Mouse (Mus musculus): Measurements from ENCODE around the gene Dph1. TPM values are rescaled to one million over a fixed set of nuclear protein-coding genes. Genes with fewer than 3 reads are reported as not detected.

Gene Dph1
- polyA plus RNA-seq, 1 experiment from 2014 or later = 22.5 TPM

DNA sequence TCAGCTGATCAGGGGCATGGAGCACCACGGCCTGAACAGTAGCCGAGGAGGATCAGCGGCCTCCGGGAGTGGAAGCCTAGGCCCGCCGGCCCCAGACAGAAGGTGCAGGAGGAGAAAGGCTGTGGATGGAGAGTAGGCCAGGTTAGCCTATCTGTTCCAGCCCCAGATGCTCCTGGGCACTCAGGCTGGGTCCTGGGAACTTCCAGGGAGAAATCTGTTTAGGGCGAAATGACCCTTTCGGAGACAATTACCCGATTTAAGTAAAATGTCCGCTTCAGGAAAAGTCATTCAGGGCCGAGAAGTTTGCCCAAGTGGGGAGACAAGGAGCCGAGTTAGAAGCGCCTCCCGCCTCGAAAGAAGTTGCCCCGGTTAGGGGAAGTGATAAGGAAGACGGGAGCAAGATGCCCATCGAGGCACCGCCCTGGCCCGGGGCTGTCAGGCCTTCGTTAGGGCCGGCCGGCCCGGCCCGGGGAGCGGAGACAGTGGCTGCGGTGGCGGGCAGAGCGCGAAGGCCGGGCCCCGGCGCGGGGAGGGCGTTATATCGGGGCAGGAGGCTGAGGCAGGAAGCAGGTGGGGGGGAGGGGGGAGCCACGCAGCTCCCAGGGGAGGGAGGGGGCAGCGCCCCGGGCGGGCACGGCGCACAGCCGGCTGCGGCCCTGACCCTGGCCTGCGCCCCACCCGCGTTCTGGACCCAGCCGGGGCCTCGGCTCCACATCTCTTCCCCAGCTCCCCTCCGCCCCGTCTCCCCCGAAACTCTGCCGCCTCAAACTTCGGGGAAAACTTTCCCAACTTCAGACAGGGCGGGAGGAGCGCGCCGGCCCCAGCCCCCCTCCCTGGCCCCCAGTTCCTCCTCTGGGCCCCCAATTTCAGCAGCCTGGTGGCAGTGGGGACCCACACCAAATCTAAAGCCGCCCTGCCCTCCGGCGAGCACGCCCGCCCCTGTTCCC, 23.1 kb downstream of the Dph1 start:
- 10% methylated on average over 19 of the region's 63 CpGs for WGBS
- peaks cover 32% of the 10 kb centered on the region for H3K4me1 ChIP-seq (ENCODE audit: control insufficient read depth, insufficient read depth, low read length)
- no peaks in the 10 kb centered on the region for H3K9me3 ChIP-seq (ENCODE audit: control insufficient read depth, low read length)
- H3K9ac ChIP-seq (ENCODE audit: low read depth, low read length) = peak overlapping the region; percentile 78
- peaks cover 96% of the 10 kb centered on the region for H3K27me3 ChIP-seq (replicated peaks; ENCODE audit: control insufficient read depth, insufficient read depth, low read length)
- peaks cover 47% of the 10 kb centered on the region for H3K36me3 ChIP-seq (ENCODE audit: control insufficient read depth, insufficient read depth, low read length)
- H3K4me3 ChIP-seq (ENCODE audit: low read depth, low read length) = peak overlapping the region; percentile 69
- peak overlapping the region; percentile 82 for H3K27ac ChIP-seq (replicated peaks; ENCODE audit: low read depth, low read length)
- ATAC-seq (ENCODE audit: low read depth) = no peak
- peak overlapping the region; percentile 93 for H3K4me2 ChIP-seq (ENCODE audit: low read depth, low read length)
- DNase-seq (ENCODE audit: low spot score) = peak; percentile 24

DNA sequence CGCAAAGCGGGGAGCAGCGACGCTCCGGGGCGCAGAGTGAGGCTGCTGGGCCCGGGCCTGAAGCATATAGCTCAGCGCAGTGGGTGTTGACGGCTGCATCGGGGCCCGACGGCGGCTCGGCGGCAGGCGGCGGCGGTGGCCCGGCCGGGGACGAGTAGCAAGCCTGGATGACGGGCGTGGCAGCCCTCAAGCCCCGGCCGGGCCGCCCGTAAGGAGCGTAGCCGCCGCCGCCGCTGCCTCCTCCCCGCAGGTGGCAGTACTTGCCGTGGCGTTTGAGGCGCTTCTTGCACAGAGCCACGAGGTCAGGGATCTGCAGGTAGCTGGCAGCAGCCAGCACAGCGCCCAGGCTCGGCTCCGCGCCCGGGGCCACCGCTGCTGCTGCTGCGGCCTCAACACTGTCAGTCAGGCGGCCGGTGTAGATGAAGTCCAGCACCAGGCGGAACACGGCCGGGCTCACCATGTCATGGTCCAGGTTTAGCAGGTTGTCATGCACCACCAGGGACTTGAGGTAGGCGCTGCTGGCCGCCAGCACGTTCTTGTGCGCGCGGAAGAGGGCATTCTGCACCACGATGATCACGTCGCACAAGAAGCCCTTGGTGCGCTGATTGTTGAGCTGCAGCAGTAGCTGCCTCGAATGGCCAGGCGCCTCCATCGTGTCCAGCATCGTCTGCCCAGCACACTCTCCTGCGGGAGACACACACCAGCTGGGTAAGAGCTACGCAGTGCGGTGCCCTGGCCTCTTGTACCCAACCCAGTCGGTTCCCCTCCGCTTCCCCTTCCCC, 24.0 kb downstream of the Dph1 start:
- Histone ChIP-seq H3K36me3 (ENCODE audit: control insufficient read depth, insufficient read depth, low read length) (peaks cover 55% of the 10 kb centered on the region), H3K27me3 (replicated peaks; ENCODE audit: control insufficient read depth, insufficient read depth, low read length) (peaks cover 87% of the 10 kb centered on the region), H3K9me3 (ENCODE audit: control insufficient read depth, low read length) (no peaks in the 10 kb centered on the region), H3K4me1 (ENCODE audit: control insufficient read depth, insufficient read depth, low read length) (peaks cover 23% of the 10 kb centered on the region; the same call in 1 of the 2 replicates), H3K4me3 (ENCODE audit: low read depth, low read length) (peak overlapping the region; percentile 69), H3K4me2 (ENCODE audit: low read depth, low read length) (peak overlapping the region; percentile 93), H3K9ac (ENCODE audit: low read depth, low read length) (peak overlapping the region; percentile 78), H3K27ac (replicated peaks; ENCODE audit: low read depth, low read length) (peak overlapping the region; percentile 82)
- DNase-seq (ENCODE audit: low spot score) (peak; percentile 26), ATAC-seq (ENCODE audit: low read depth) (no peak)
- WGBS = 6% methylated on average over 37 of the region's 68 CpGs

DNA sequence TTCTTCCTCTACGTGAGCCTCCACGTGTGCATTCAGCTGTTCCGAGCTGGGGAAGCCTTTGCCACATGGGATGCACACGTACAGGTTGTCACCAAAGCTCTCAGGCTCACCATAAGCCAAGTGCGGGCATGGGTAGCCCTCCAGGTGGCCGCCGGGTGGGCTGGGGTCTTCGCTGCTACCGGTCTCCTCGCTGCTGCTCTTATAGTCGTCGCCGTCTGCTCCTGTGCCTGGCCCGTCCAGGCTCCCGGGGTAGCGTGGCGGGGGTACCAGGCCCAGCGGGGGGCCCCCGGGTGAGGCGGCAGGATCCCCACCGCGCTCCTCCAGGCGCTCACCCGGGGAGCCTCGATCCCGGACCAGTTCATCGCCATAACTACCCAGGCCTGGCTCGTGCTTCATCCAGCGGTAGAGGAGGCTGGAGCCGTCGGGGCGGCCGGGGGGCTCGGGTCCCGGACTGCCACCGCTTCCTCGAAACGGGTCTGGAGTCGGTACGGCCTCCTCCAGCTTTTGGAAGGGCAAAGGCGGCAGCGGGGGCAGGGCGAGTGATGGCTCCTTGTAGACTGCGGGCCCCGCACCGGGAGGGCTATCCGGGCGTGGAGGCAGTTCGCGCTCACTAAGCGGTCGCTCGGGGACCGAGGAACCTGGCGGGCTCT, 24.7 kb downstream of the Dph1 start:
- H3K9me3 ChIP-seq (ENCODE audit: control insufficient read depth, low read length) = no peaks in the 10 kb centered on the region
- peaks cover 62% of the 10 kb centered on the region for H3K36me3 ChIP-seq (ENCODE audit: control insufficient read depth, insufficient read depth, low read length)
- peaks cover 22% of the 10 kb centered on the region; the same call in 1 of the 2 replicates for H3K4me1 ChIP-seq (ENCODE audit: control insufficient read depth, insufficient read depth, low read length)
- 6% methylated on average over 28 of the region's 55 CpGs for WGBS
- H3K27ac ChIP-seq (replicated peaks; ENCODE audit: low read depth, low read length) = peak overlapping the region; percentile 82
- H3K4me3 ChIP-seq (ENCODE audit: low read depth, low read length) = peak overlapping the region; percentile 69
- H3K4me2 ChIP-seq (ENCODE audit: low read depth, low read length) = peak overlapping the region; percentile 93
- peak overlapping the region; percentile 78 for H3K9ac ChIP-seq (ENCODE audit: low read depth, low read length)
- H3K27me3 ChIP-seq (replicated peaks; ENCODE audit: control insufficient read depth, insufficient read depth, low read length) = peaks cover 80% of the 10 kb centered on the region
- no peak for DNase-seq (ENCODE audit: low spot score)
- ATAC-seq (ENCODE audit: low read depth) = no peak

DNA sequence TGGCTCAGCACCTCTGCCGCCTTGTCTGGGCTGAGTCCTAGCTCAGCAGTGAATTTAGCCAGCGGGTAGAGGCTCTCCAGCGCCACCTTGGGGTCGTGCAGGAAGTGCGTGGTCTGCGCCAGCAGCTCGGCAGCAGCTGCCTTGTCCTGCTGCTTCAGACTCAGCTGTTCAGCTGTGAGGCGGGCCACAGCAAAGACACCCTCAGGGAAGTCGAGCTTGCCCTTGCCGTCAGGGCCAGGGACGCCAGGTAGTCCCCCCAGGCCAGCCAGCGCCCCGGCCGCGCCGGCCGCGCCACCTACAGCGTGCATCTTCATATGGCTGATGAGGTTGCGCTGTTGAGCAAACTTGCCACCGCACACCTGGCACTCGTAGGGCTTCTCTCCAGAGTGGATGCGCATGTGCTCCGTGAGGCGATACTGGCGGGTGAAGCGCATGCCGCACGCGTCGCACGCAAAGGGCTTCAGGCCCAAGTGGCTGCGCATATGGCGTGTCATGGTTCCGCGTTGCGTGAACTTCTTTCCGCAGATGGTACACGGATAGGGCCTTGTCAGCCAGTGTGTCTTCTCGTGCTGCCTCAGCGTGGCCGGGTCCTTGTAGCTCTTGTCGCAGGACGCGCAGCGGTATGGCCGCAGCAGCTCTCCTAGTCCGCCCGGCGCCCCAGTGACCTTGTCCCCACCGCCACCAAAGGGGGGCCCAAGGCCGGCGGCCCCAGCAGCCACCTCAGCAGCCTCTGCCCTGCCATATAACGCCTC, 25.4 kb downstream of the Dph1 start:
- 11% methylated on average over 40 of the region's 54 CpGs for WGBS
- DNase-seq (ENCODE audit: low spot score) = peak; percentile 60
- Histone ChIP-seq H3K27me3 (replicated peaks; ENCODE audit: control insufficient read depth, insufficient read depth, low read length) (peaks cover 73% of the 10 kb centered on the region), H3K4me3 (ENCODE audit: low read depth, low read length) (peak overlapping the region; percentile 69), H3K4me2 (ENCODE audit: low read depth, low read length) (peak overlapping the region; percentile 93), H3K9me3 (ENCODE audit: control insufficient read depth, low read length) (no peaks in the 10 kb centered on the region), H3K36me3 (ENCODE audit: control insufficient read depth, insufficient read depth, low read length) (peaks cover 62% of the 10 kb centered on the region), H3K27ac (replicated peaks; ENCODE audit: low read depth, low read length) (peak overlapping the region; percentile 82), H3K9ac (ENCODE audit: low read depth, low read length) (peak overlapping the region; percentile 78), H3K4me1 (ENCODE audit: control insufficient read depth, insufficient read depth, low read length) (peaks cover 22% of the 10 kb centered on the region; the same call in 1 of the 2 replicates)
- no peak for ATAC-seq (ENCODE audit: low read depth)

DNA sequence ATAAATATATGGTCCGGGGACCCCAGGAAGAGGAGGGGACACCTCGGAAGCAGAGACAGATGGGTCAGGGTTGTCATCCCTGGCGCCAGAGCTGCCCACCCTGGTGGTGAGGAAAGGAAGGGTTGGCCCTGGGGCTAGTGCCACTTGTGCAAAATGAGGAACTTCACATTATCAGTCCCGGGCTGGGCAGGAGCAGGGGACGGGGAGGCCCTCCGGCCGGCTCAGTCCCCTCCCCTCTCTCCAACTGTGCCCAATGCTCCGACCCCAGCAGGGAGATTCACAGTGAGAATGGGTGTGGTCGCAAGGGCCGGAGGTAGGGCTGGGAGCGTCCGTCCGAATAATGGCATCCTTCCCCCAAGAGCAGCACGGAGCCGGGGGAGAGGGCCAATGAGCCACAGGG, 26.3 kb downstream of the Dph1 start:
- peak overlapping the region; percentile 93 for H3K4me2 ChIP-seq (ENCODE audit: low read depth, low read length)
- peaks cover 67% of the 10 kb centered on the region for H3K36me3 ChIP-seq (ENCODE audit: control insufficient read depth, insufficient read depth, low read length)
- H3K9ac ChIP-seq (ENCODE audit: low read depth, low read length) = peak overlapping the region; percentile 78
- peak overlapping the region; percentile 82 for H3K27ac ChIP-seq (replicated peaks; ENCODE audit: low read depth, low read length)
- WGBS = 23% methylated on average over 14 of the region's 15 CpGs
- DNase-seq (ENCODE audit: low spot score) (no peak), ATAC-seq (ENCODE audit: low read depth) (no peak)
- H3K27me3 ChIP-seq (replicated peaks; ENCODE audit: control insufficient read depth, insufficient read depth, low read length) = peaks cover 65% of the 10 kb centered on the region
- H3K9me3 ChIP-seq (ENCODE audit: control insufficient read depth, low read length) = no peaks in the 10 kb centered on the region
- peaks cover 17% of the 10 kb centered on the region; the same call in 1 of the 2 replicates for H3K4me1 ChIP-seq (ENCODE audit: control insufficient read depth, insufficient read depth, low read length)
- H3K4me3 ChIP-seq (ENCODE audit: low read depth, low read length) = peak overlapping the region; percentile 69

DNA sequence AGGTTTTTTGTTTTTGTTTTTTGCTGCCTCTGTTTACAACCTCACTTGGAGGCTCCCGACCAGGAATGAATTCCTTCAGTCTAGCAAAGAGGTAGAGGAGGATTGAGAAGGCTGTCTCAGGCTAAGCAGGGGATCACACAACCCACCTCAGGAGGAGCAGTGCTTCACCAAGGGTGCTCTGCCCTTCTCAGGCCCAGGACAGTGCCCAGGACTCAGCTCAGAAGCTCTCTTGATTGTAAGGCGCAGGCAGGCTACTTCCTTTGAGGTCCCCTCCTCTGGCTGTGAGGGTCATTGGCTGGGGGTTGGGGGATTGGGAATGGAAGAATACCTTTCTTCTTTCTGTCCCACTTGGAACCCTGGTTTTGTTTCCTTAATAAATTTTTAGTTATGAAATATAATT, 27.0 kb downstream of the Dph1 start:
- 62% methylated on average over 2 of the region's 2 CpGs for WGBS
- peak overlapping the region; percentile 69 for H3K4me3 ChIP-seq (ENCODE audit: low read depth, low read length)
- peaks cover 73% of the 10 kb centered on the region for H3K36me3 ChIP-seq (ENCODE audit: control insufficient read depth, insufficient read depth, low read length)
- ATAC-seq (ENCODE audit: low read depth) = no peak
- H3K4me2 ChIP-seq (ENCODE audit: low read depth, low read length) = peak overlapping the region; percentile 93
- no peaks in the 10 kb centered on the region for H3K9me3 ChIP-seq (ENCODE audit: control insufficient read depth, low read length)
- H3K27ac ChIP-seq (replicated peaks; ENCODE audit: low read depth, low read length) = peak overlapping the region; percentile 45
- H3K4me1 ChIP-seq (ENCODE audit: control insufficient read depth, insufficient read depth, low read length) = peaks cover 15% of the 10 kb centered on the region; the same call in 1 of the 2 replicates
- H3K27me3 ChIP-seq (replicated peaks; ENCODE audit: control insufficient read depth, insufficient read depth, low read length) = peaks cover 58% of the 10 kb centered on the region
- DNase-seq (ENCODE audit: low spot score) = no peak
- peak overlapping the region; percentile 78 for H3K9ac ChIP-seq (ENCODE audit: low read depth, low read length)

DNA sequence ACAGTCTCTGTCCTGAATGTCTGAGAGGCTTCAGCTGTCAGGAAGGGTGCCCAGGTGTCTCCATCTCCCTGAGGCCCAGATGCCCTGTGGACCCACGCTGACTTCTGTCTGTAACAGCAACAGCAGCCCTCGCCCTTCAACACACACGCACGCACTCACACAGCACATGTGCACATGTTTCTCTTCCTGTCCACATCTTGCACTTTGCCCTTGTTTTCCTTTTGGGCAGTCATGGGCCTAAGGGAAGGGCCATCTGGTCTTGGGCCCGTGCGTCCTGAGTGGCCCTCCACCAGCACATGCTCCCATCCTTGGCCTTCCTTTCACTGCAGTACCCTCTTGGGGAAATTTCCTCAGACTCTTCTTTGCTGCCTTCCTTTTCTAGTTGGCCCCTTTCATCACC, 27.7 kb downstream of the Dph1 start:
- 75% methylated on average over 6 of the region's 6 CpGs for WGBS
- ATAC-seq (ENCODE audit: low read depth) (no peak), DNase-seq (ENCODE audit: low spot score) (no peak)
- H3K4me2 ChIP-seq (ENCODE audit: low read depth, low read length) = peak overlapping the region; percentile 93; the same call in 1 of the 2 replicates
- H3K9ac ChIP-seq (ENCODE audit: low read depth, low read length) = peak overlapping the region; percentile 78; the same call in 1 of the 2 replicates
- H3K9me3 ChIP-seq (ENCODE audit: control insufficient read depth, low read length) = no peaks in the 10 kb centered on the region
- H3K4me3 ChIP-seq (ENCODE audit: low read depth, low read length) = no peak overlapping the region
- H3K27ac ChIP-seq (replicated peaks; ENCODE audit: low read depth, low read length) = peak overlapping the region; percentile 46
- peaks cover 73% of the 10 kb centered on the region for H3K36me3 ChIP-seq (ENCODE audit: control insufficient read depth, insufficient read depth, low read length)
- H3K4me1 ChIP-seq (ENCODE audit: control insufficient read depth, insufficient read depth, low read length) = peaks cover 14% of the 10 kb centered on the region; the same call in 1 of the 2 replicates
- peaks cover 51% of the 10 kb centered on the region for H3K27me3 ChIP-seq (replicated peaks; ENCODE audit: control insufficient read depth, insufficient read depth, low read length)

Data from embryonic facial prominence, embryonic 14.5 days (tissue).